Mouse (Mus musculus): ENCODE measurements at regions not wholly inside any gene's neighbourhood (a gene's known extent, or its start where the extent isn't known, plus 50 kb on each side); places are given as distances from the start of the nearest gene placed in this dataset.

- DNase-seq (ENCODE audit: extremely low spot score in 1 of 2, low spot score in 1 of 2): no peak
Observed at GRCm38 (mm10) chrX:12358026-12358425, 197.9 kb upstream of the Bcor start.

DNA sequence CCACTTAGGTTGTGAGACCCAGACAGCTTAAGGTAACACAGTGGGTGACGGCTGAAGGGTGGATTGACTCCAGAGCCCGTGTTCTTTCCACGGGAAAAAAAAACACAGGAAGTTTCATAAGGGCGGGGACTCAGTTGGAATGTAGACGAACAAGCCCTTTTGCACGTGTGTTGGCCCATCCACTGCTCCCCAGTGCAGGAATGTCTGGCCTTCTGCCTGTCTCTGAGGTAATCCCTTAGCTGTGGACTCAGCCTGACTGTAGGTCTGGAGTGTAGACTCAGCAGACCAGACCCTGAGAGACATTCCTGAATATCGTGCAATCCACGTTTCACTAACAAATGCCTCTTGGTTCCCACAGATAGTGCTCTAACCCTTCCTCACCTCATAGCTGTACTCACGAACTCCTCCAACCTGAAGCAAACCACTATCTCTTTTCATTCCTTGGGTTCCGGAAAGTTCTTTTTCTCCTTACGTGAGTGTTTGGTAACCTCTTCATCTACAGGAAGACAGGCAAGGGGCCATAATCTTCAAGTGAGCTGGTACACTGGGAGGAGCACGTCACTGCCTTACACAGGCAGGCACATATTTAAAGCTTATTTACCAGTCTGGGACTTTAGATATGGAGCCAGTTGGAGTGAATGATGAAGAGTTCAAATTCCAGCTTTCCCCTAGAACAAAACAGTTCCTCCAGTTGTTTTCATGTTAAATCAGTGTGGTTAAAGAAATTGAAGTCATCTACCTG is 205.6 kb upstream of the Bcor start:
- no peak for DNase-seq (ENCODE audit: extremely low spot score in 1 of 2, low spot score in 1 of 2)

DNA sequence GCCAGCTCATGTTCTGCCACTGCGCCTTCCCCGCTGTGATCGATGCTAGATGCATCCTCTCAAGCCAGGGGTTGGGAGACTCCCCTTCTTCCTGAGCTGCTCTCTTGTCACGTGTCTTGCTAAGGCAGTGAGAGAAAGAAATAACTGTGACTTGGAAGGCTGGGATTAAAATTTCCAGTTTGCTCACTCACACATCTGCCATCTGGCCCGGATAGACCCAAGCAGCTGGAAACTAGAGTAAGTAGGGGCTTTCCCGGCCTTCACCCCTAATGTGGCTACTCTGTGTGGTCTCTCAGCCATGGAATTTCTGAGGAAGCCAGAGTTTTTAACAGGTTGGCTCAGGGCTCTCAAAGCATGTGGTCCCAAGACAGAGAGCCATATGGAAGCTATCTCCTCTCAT is 206.6 kb upstream of the Bcor start:
- DNase-seq (ENCODE audit: extremely low spot score in 1 of 2, low spot score in 1 of 2): no peak

DNA sequence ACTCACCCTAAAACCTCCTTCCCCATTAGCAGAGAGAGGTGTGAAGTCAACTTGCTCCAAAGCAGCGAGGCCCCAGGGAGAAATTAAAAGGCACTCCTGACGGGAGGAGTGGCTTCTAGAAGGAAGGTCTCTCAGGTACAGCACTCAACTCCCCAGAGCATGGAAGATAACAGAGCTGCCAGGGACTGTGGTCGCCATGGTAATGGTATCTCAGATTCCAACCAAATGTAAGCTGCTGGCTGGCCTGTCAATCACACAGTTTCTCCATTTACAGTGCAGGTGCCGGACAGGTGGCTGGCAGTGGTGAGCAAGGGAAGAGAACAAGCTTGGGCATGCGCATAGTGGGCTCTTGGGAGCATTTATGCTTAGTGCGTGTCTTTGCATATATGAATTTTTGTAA is 213.5 kb upstream of the Bcor start:
- DNase-seq (ENCODE audit: extremely low spot score in 1 of 2, low spot score in 1 of 2): no peak

GRCm38 (mm10) chrX:12375796-12376195 is 211.8 kb upstream of the Atp6ap2 start:
- no peak for DNase-seq (ENCODE audit: extremely low spot score in 1 of 2, low spot score in 1 of 2)

DNA sequence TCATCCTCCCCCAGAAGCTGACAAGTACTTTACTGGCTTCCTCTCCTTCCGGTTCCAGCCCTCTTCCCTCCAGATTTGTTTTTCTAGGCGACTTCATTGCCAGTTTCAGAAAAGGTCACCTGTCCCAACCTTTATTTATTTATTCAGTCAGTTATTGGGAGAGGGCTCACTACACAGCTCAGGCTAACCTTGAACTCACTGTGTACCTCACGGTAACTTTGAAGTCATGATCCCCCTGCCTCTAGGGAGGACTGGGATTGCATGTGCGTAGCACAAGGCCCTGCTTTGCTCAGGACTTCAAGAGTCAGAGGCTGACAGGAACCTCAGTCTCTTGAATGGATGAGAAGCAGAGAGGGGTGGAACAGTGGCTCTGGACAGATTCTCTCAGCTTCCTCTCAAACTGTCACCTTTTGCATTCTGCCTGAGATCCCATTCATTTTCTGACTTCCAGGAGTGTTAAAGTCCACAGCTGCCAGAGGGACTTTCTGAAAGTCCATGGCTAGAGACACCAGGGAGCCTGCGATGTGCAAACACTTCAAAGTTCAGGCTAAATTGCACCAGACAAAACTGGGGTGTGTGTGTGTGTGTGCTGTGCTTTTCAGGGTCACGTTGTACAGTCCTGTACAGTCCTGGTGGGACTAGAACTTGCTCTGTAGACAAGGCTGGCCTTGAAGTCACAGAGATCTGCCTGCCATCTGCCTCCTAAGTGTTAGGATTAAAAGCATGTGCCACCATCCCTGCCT is 211.2 kb upstream of the Atp6ap2 start:
- no peak for DNase-seq (ENCODE audit: extremely low spot score in 1 of 2, low spot score in 1 of 2)

- DNase-seq (ENCODE audit: extremely low spot score in 1 of 2, low spot score in 1 of 2): no peak
Observed at GRCm38 (mm10) chrX:12377441-12377840, 210.2 kb upstream of the Atp6ap2 start.

GRCm38 (mm10) chrX:12392145-12392825 is 195.3 kb upstream of the Atp6ap2 start:
- DNase-seq (ENCODE audit: extremely low spot score in 1 of 2, low spot score in 1 of 2): peak in 1 of 2 experiments; percentile 2

- DNase-seq (ENCODE audit: extremely low spot score in 1 of 2, low spot score in 1 of 2): no peak
Observed at GRCm38 (mm10) chrX:12409319-12409718, 178.3 kb upstream of the Atp6ap2 start.

DNA sequence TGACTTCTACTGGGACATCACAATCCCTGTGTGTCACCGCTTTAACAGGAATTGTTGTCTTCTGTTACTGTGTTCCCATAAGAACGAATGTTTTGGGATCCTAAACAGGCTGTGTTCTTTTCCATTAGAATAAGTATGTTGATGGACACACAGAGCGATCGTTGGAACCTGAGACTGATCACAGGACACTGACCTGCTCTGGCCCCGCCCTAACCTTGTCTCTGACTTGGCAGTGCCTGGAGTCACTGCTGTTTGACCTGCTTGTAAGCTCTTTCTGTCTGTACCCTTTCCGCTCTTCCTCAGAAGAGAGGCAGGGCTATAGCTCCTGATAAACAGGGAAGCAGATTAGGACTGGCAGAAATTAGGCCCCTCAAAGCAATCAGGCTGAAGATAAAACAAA is 162.0 kb upstream of the Atp6ap2 start:
- no peak for DNase-seq (ENCODE audit: extremely low spot score in 1 of 2, low spot score in 1 of 2)

- no peak for DNase-seq (ENCODE audit: extremely low spot score in 1 of 2, low spot score in 1 of 2)
Observed at GRCm38 (mm10) chrX:12426664-12427063, 160.9 kb upstream of the Atp6ap2 start.

GRCm38 (mm10) chrX:12432289-12432688 is 155.3 kb upstream of the Atp6ap2 start:
- DNase-seq (ENCODE audit: extremely low spot score in 1 of 2, low spot score in 1 of 2): no peak

GRCm38 (mm10) chrX:12435656-12436055 is 151.9 kb upstream of the Atp6ap2 start:
- DNase-seq (ENCODE audit: extremely low spot score in 1 of 2, low spot score in 1 of 2): no peak

DNA sequence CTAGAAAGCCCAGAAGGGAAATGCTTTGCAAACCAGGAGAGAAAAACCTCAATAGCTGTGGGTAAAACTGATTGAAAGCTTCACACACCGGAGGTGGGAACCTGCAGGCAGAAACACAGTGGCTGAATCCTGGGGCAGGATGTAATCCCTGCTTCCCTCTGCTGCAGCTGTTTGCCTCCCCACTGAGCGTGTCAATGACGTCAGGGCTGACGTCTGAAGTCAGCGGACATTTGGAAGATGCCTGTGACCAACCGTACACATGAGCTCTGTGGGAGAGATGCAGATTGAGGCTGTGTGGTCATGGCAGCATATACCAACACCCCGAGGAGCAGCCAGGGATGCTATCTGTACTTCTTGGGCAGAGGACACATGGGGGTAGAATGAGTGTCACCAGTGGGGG is 151.5 kb upstream of the Atp6ap2 start:
- DNase-seq (ENCODE audit: extremely low spot score in 1 of 2, low spot score in 1 of 2): peak in 1 of 2 experiments; percentile 5

DNA sequence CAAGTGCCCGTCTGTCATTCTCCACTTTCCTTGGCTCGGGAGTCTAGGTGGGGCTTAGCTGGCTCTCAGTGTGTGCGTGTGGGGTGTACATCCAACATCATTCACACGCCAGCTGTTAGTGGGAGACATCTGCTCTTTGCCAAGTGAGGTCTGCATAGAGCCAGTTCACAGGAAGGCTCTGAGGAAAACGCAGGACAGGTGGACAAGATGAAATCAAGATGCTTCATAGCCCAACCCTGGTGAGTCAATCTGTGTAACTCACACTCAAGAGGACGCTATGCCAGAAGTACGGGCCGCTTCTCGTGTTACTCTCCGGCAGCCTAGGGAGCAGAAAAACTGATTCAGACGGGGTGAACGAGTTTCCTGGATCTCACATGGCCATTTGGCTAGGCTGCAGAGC is 148.2 kb upstream of the Atp6ap2 start:
- DNase-seq (ENCODE audit: extremely low spot score in 1 of 2, low spot score in 1 of 2): peak; percentile 11 to 45

DNA sequence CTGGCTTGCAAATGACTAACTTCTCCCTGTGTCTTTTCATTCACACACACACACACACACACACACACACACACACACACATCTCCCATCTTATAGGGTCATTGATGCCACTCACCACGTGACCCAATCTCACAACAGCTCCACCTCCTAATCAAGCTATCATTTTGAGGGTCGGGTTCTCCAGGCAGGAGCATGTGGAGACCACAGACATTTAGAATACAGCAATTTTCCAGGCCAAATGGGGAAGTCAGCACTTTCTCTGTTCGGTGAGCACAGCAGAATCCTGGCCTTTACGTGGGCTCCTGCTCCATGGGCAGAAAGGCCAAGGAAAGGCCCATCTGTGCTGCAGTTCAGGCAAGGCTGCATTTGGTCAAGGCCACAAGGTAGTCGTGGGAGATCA is 143.8 kb upstream of the Atp6ap2 start:
- DNase-seq (ENCODE audit: extremely low spot score in 1 of 2, low spot score in 1 of 2): no peak

GRCm38 (mm10) chrX:12445093-12445492 is 142.5 kb upstream of the Atp6ap2 start:
- no peak for DNase-seq (ENCODE audit: extremely low spot score in 1 of 2, low spot score in 1 of 2)

GRCm38 (mm10) chrX:12447962-12448361 is 139.6 kb upstream of the Atp6ap2 start:
- DNase-seq (ENCODE audit: extremely low spot score in 1 of 2, low spot score in 1 of 2): no peak

- no peak for DNase-seq (ENCODE audit: extremely low spot score in 1 of 2, low spot score in 1 of 2)
Observed at GRCm38 (mm10) chrX:12449688-12450087, 137.9 kb upstream of the Atp6ap2 start.

- no peak for DNase-seq (ENCODE audit: extremely low spot score in 1 of 2, low spot score in 1 of 2)
Observed at GRCm38 (mm10) chrX:12452979-12453769, 134.4 kb upstream of the Atp6ap2 start.

- DNase-seq (ENCODE audit: extremely low spot score in 1 of 2, low spot score in 1 of 2): no peak
Observed at GRCm38 (mm10) chrX:12461657-12462056, 125.9 kb upstream of the Atp6ap2 start.
